Comparison of ENCODE assay signal across 14 mouse cellular contexts in genomic region chr17:71479381-71479901, GRCm38 (mm10). TPM values are rescaled to one million over a fixed set of nuclear protein-coding genes. Genes with fewer than 3 reads are reported as not detected.
A peak's percentile ranks its signal among the peaks of the same experiment; 100 is the strongest.
DNase-seq lines count a peak whose midpoint lies in the region; ATAC-seq and TF ChIP-seq lines count a peak whose summit lies in the region.
"Had no signal": no experiment of that assay in that cellular context is flagged by ENCODE, and none has a peak within 500 bp of the region (broad histone marks: within the 10 kb centered on the region; RNA-seq: fewer than 3 reads in every experiment).

No protein-coding gene starts in this region.

- no peak overlapping the region for H3K9ac ChIP-seq in midbrain, embryonic 13.5 days (replicated peaks)
- H3K9ac ChIP-seq: embryonic facial prominence, embryonic 15.5 days; heart, embryonic 15.5 days; liver, embryonic 12.5 days had no signal

- H3K27ac ChIP-seq in bone marrow, adult 2 months (ENCODE audit: control insufficient read depth, insufficient read depth, low read depth, low read length, poor library complexity), result peak overlapping the region; percentile 56; the same call in 1 of the 2 replicates
- H3K27ac ChIP-seq in midbrain, embryonic 13.5 days, result no peak overlapping the region
- H3K27ac ChIP-seq: embryonic facial prominence, embryonic 15.5 days; heart, embryonic 15.5 days; hindbrain, postnatal 0 days; liver, embryonic 12.5 days had no signal

- 22% methylated on average over 5 of the region's 5 CpGs for WGBS in bone marrow, adult 2 months
- WGBS in midbrain, embryonic 13.5 days, result 77% methylated on average over 5 of the region's 5 CpGs

- DNase-seq in lung, postnatal 10 days, result peak; percentile 19
- no peak for DNase-seq in lung, postnatal 14 days
- DNase-seq in layer of hippocampus, adult 11-12 months (ENCODE audit: low spot score), result no peak
- no peak for DNase-seq in right cerebral cortex, postnatal 25 days
- no peak for DNase-seq in right cerebral cortex, adult 2 months (ENCODE audit: low spot score in 2 of 2)
- DNase-seq: cerebellum, postnatal 10 days had no signal

- H3K9me3 ChIP-seq in midbrain, embryonic 13.5 days, result no peaks in the 10 kb centered on the region
- H3K9me3 ChIP-seq: embryonic facial prominence, embryonic 15.5 days; heart, embryonic 15.5 days; liver, embryonic 12.5 days had no signal

- no peak overlapping the region for H3K4me3 ChIP-seq in bone marrow, adult 2 months (replicated peaks; ENCODE audit: control insufficient read depth, low read depth, low read length)
- H3K4me3 ChIP-seq in midbrain, embryonic 13.5 days (replicated peaks), result no peak overlapping the region
- H3K4me3 ChIP-seq: embryonic facial prominence, embryonic 15.5 days; heart, embryonic 15.5 days; liver, embryonic 12.5 days had no signal

- peaks cover 3% of the 10 kb centered on the region; the same call in 1 of the 2 replicates for H3K4me1 ChIP-seq in bone marrow, adult 2 months (ENCODE audit: control insufficient read depth, insufficient read depth, low read length)
- H3K4me1 ChIP-seq in midbrain, embryonic 13.5 days (replicated peaks), result peaks cover 7% of the 10 kb centered on the region
- H3K4me1 ChIP-seq: embryonic facial prominence, embryonic 15.5 days; heart, embryonic 15.5 days had no signal

- peak; percentile 49; the same call in 1 of the 2 replicates for ATAC-seq in neutrophil, adult 5-6 weeks (ENCODE audit: extremely low read depth, insufficient number of reproducible peaks, low FRiP score, poor library complexity, severe bottlenecking)
- ATAC-seq in midbrain, embryonic 13.5 days, result no peak
- ATAC-seq: hindbrain, postnatal 0 days; liver, embryonic 12.5 days had no signal

- no peaks in the 10 kb centered on the region for H3K36me3 ChIP-seq in midbrain, embryonic 13.5 days
- H3K36me3 ChIP-seq: embryonic facial prominence, embryonic 15.5 days; heart, embryonic 15.5 days; liver, embryonic 12.5 days had no signal

- TF ChIP-seq POLR2A in bone marrow, adult 2 months (IDR thresholded peaks at IDR 0.05; ENCODE audit: borderline replicate concordance, control insufficient read depth, low read depth, low read length), result no peak

- no peaks in the 10 kb centered on the region for H3K27me3 ChIP-seq in midbrain, embryonic 13.5 days
- H3K27me3 ChIP-seq: embryonic facial prominence, embryonic 15.5 days; heart, embryonic 15.5 days; liver, embryonic 12.5 days had no signal

- no peak overlapping the region for H3K4me2 ChIP-seq in midbrain, embryonic 13.5 days (replicated peaks)
- H3K4me2 ChIP-seq: embryonic facial prominence, embryonic 15.5 days; heart, embryonic 15.5 days; liver, embryonic 12.5 days; midbrain, embryonic 11.5 days had no signal

- no peak for TF ChIP-seq CTCF in bone marrow, adult 2 months (IDR thresholded peaks at IDR 0.05; ENCODE audit: control insufficient read depth, insufficient read depth, low read length)

RNA-seq across cellular contexts. Expression of gene Smchd1, which starts 4.3 kb away (rescaled TPM):
- 27.5 and 35.0 TPM in 2 replicates for polyA plus RNA-seq in bone marrow, adult 2 months (2011; ENCODE audit: insufficient read depth, insufficient read length, low replicate concordance, missing spikeins)
- total RNA-seq in neutrophil, adult 5-6 weeks (2017), result 307 and 387 TPM in 2 replicates
- 48.6 and 60.5 TPM in 2 replicates for polyA plus RNA-seq in midbrain, embryonic 13.5 days (2015; fragmentation: Nextera tagmentation; extraction: Ambion mirVana)

RNA-seq across cellular contexts. Expression of gene Gm4707, which starts 19.7 kb away (rescaled TPM):
- polyA plus RNA-seq in bone marrow, adult 2 months (2011; ENCODE audit: insufficient read depth, insufficient read length, low replicate concordance, missing spikeins), result 27.1 and 29.6 TPM in 2 replicates
- total RNA-seq in neutrophil, adult 5-6 weeks (2017), result 29.1 and 43.8 TPM in 2 replicates
- polyA plus RNA-seq in midbrain, embryonic 13.5 days (2015; fragmentation: Nextera tagmentation; extraction: Ambion mirVana), result 3.7 and 4.3 TPM in 2 replicates

RNA-seq across cellular contexts. Expression of gene Ndc80, which starts 47.2 kb away (rescaled TPM):
- 32.9 and 34.0 TPM in 2 replicates for polyA plus RNA-seq in bone marrow, adult 2 months (2011; ENCODE audit: insufficient read depth, insufficient read length, low replicate concordance, missing spikeins)
- total RNA-seq in neutrophil, adult 5-6 weeks (2017), result 24.7 and 25.2 TPM in 2 replicates
- 19.7 and 20.0 TPM in 2 replicates for polyA plus RNA-seq in midbrain, embryonic 13.5 days (2015; fragmentation: Nextera tagmentation; extraction: Ambion mirVana)
